Mouse (Mus musculus): ENCODE data around the gene Ncor2. TPM values are rescaled to one million over a fixed set of nuclear protein-coding genes. Genes with fewer than 3 reads are reported as not detected.

Gene Ncor2
- total RNA-seq, 2 experiments from 2014 or later, result 67.8 to 89.5 TPM

GRCm38 (mm10) chr5:125174726-125175672 lies 4.0 kb downstream of the Ncor2 start:
- DNase-seq (ENCODE audit: low spot score), result no peak
- intact Hi-C loops (cut with DNase I), result loop anchor here (10.0 kb wide), 1 partner anchor 50 kb away; no protein-coding TSS in a partner anchor

DNA sequence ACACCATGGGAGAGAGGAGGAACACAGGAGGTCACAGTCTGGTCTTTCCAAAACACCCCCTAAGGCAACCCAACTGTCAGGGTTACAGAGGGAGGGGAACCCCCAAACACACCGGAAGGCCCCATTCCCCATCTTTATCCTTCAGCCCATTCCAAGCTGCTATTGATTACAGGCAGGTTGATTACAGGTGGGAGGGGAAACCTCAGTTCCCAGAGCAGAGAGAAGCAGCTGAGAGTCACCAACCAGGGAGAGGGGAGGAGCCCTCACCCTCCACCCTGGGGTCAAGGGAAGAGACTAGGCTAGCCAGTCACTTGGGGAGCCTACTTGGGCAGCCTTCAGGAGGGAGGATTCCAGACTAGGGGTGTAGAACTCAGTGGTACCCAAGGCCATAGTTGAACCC lies 5.2 kb downstream of the Ncor2 start:
- intact Hi-C loops (cut with DNase I), result loop anchor here (10.0 kb wide), 1 partner anchor 49 kb away; no protein-coding TSS in a partner anchor
- no peak for DNase-seq (ENCODE audit: low spot score)

GRCm38 (mm10) chr5:125172831-125173615 lies 6.0 kb downstream of the Ncor2 start:
- intact Hi-C loops (cut with DNase I), result loop anchor here (10.0 kb wide), 1 partner anchor 48 kb away; no protein-coding TSS in a partner anchor

DNA sequence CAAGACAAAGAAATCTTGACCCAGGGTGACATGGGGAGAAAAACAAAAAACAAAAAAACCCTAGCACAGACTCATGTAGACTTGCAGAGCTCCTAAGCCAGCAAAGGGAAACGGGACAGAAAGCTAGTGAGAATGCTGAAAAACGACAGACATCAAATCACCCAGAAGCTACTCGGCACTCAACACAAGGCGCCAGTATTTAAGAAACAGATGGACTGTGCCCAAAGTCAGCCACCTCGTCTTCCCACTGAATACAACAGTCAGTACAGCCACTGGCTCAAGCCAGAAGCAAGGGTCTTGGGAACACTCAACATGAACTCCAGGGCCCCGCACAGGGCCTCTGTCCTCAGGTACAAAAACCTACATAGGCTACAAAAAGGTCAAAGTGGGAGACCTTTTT lies 7.8 kb downstream of the Ncor2 start:
- DNase-seq (ENCODE audit: low spot score), result no peak
- intact Hi-C loops (cut with DNase I), result loop anchor here (10.0 kb wide), 1 partner anchor 46 kb away; no protein-coding TSS in a partner anchor

More at GRCm38 (mm10) chr5:125172831-125173615, 6.0 kb downstream of the Ncor2 start:
- no peak for DNase-seq (ENCODE audit: low spot score)

- intact Hi-C loops (cut with DNase I), result loop anchor here (10.0 kb wide), 1 partner anchor 45 kb away; no protein-coding TSS in a partner anchor
Observed at GRCm38 (mm10) chr5:125170107-125170842, 8.7 kb downstream of the Ncor2 start.

DNA sequence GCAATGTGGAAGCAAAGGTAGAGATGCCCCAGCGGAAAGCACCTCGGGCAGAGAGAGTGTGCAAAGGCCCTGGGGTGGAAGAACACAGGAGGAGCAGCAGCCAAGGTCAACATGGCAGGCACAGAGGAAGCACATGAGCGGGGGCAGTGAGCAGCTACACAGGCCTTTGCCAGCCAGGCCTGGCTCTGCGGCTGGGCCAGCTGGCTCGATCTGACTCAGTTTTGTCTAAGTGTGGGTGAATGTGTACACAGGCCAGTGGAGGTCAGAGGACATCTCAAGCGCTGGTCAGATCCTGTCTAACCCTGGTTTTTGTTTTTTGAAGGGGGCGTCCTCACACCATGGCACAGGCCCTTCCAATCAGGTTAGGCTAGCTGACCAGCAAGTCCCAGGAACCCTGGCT lies 10.9 kb downstream of the Ncor2 start:
- no peak for DNase-seq (ENCODE audit: low spot score)
- intact Hi-C loops (cut with DNase I), result no loop called here

More at GRCm38 (mm10) chr5:125170107-125170842, 8.7 kb downstream of the Ncor2 start:
- no peak for DNase-seq (ENCODE audit: low spot score)

- DNase-seq (ENCODE audit: low spot score), result no peak
- intact Hi-C loops (cut with DNase I), result no loop called here
Observed at GRCm38 (mm10) chr5:125167524-125167923, 11.5 kb downstream of the Ncor2 start.

DNA sequence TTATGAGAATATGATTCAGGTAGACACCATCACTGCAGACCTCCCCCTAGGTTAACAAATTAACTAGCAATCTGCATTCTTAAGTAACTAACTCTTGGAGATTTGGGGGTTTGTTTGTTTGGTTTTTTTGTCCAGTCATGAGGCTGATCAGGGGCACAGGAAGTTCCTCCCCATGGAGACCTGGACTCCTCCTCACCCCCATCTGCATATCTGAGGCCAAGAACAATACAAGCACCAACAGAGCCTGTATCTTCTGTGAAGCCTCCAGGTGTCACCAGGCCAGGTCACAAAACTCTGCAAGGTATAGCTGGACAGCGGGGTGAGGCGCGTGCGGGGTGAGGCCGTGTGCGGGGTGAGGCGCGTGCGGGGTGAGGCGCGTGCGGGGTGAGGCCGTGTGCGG lies 13.0 kb downstream of the Ncor2 start:
- intact Hi-C loops (cut with DNase I), result no loop called here
- DNase-seq (ENCODE audit: low spot score), result no peak

DNA sequence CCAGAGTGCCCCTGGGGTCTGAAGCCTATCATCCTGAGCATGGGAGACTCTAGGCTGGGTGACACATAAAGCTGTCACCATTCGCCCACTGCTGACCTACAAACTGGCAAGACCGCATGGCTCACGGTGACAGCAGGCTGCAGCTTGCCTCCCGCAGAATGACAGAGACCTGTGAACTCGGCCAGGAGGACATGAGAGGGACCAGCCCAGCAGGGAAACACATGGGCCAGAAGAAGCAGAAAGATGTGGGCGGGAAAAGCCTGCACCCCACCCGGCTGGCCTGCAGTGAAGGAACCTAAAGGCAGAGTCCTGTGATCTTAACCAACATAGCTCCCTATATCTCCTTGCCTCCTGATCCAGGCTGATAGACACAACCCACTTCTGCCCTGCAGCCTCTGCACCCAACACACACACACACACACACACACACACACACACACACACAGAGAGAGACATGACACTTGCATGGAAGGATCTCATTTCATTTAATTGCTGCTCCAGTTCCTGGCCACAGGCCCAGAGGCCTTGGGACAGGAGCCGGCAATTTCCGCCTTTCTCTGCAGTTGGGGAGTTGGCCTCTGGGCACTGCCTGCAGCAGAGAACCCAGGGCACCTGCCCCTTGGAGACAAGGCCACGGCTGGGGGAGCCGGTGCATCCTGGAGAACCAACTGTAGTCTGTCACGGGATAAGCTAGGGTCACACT lies 14.4 kb downstream of the Ncor2 start:
- DNase-seq (ENCODE audit: low spot score), result peak; percentile 62
- intact Hi-C loops (cut with DNase I), result no loop called here

DNA sequence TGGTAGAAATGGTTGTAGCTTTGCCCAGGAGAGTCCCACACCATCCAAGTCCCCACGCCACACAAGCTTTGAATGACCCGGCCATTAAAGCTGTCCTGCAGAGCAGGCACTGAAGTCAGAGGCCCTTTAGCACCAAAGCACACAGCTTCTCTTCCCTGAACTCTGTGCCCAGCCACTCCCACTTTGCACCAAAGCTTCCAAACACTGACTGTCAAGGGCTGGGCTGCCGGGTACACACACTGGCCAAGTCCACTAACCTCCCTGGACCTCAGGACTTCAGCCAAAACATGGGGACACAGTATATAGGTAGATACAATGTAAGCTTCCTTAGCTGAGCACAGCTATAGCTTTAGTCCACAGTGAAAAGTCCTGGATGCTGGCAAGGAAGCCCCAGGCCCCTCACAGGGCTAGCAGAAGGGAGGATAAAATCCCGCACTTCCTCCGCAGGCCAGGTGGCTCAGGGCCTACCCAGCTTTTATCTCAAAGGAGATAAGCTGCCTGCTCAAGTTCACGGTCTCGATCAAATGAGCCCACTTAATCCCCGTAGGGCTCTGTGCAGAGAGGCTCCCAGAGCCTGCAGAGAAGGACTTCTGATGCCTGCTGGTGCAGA lies 15.5 kb downstream of the Ncor2 start:
- no peak for DNase-seq (ENCODE audit: low spot score)
- intact Hi-C loops (cut with DNase I), result no loop called here

DNA sequence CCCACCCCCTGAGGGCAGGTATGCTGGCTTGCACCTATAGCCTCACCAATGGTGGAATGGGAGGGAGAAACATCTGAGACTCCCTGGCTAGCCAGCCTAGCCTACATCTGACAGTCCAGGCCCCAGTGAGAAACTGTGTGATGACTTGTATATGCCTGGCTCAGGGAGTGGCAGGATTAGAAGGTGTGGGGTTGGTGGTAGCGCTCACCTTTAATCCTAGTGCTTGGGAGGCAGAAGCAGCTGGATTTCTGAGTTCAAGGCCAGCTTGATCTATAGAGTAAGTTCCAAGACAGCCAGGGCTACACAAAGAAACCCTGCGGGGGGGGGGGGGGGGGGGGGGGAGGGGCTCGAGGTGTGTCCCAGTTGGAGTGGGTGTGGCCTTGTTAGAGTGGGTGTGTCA lies 16.6 kb downstream of the Ncor2 start:
- intact Hi-C loops (cut with DNase I), result no loop called here

GRCm38 (mm10) chr5:125159804-125160405 lies 19.1 kb downstream of the Ncor2 start:
- intact Hi-C loops (cut with DNase I), result loop anchor here (2.0 kb wide), 1 partner anchor 19 kb away; the partner anchor contains the start of gene Ncor2
- DNase-seq (ENCODE audit: low spot score), result no peak

More for the DNA sequence above, 16.6 kb downstream of the Ncor2 start:
- DNase-seq (ENCODE audit: low spot score), result no peak

GRCm38 (mm10) chr5:125159293-125159692 lies 19.7 kb downstream of the Ncor2 start:
- DNase-seq (ENCODE audit: low spot score), result peak; percentile 72
- intact Hi-C loops (cut with DNase I), result loop anchor here (2.0 kb wide), 1 partner anchor 20 kb away; the partner anchor contains the start of gene Ncor2

DNA sequence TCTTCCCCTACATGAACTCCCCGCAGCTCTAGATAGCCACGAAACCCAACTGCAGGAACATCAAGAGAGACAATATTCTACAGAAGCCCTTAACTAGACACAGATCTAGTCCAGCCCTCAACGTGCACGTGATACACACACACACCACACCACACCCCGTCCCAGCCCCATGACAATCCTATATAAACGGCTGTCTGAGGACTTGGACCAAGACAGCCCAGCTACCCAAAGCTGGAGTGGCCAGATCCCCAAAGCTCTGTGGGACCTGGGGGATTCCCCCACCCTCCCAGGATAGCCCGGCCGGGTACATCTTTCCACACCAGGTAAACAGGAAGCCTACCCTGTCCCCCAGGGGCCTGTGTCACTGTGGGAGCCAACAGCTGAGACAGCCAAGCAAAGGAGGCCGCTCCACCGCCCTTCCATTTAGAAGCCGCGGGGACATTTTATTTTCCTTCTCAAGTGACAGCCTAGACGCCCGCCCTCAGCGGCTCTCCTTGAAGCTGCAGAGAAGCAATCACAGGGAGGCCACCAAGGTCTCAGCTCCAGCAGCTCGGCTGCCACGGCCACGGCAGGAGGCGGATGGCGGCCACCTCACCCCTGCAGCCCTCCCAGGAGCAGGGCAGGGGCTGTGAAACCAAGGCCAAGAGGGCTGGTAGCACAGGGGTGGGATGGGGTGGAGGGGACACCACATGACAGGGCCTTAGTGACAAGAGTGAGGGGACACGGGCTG lies 20.6 kb downstream of the Ncor2 start:
- intact Hi-C loops (cut with DNase I), result loop anchor here (2.0 kb wide), 1 partner anchor 20 kb away; the partner anchor contains the start of gene Ncor2
- peak; percentile 61 for DNase-seq (ENCODE audit: low spot score)

DNA sequence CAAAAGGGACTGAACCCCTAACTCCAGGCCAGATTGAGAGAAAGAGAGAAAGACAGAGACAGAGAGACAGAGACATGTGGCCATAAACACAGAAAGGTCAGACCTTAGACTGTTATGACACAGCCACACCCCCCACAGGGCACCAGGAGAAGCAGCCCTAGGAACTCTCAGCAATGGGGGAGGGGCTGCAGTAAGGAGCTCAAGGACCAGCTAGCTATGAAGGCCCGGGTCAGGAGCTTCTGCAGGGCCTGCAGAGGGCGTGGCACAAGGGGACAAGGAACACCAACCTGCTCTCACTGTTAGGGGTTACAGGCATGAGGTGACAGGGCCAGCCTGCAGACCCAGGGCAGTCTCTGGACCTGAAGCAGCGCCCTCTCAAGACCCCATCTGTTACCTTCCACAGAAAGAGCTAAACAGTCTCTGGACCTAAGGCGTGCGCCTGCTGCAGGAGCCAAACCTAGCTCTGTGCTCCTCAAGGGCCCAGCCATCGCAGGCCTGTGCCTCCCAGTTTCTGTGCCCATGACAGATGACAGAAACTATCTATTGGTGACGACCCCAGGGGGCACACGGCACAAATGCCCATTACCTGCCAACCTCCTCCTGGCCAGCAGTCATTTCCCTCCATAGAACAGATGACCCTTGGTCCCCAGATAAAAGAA lies 21.5 kb downstream of the Ncor2 start:
- intact Hi-C loops (cut with DNase I), result loop anchor here (2.0 kb wide), 1 partner anchor 21 kb away; the partner anchor contains the start of gene Ncor2
- DNase-seq (ENCODE audit: low spot score), result no peak

- intact Hi-C loops (cut with DNase I), result no loop called here
- no peak for DNase-seq (ENCODE audit: low spot score)
Observed at GRCm38 (mm10) chr5:125156418-125157205, 22.4 kb downstream of the Ncor2 start.

Data from heart, postnatal 25 days (tissue).